Mouse (Mus musculus) heart, embryonic 11.5 days (tissue): ENCODE measurements around the gene Morn5. TPM values are rescaled to one million over a fixed set of nuclear protein-coding genes. Genes with fewer than 3 reads are reported as not detected.

Source experiments
- polyA plus RNA-seq: library from polyadenylated mRNA; unstranded; fragments of >200 nt; fragmentation: Nextera tagmentation; extraction: Ambion mirVana; gene quantifications from 2 replicates; pipeline ENCODE4 v1.2.1, GENCODE M21; 2014

Morn5 gene
- polyA plus RNA-seq, 1 experiment from 2014 or later = 0.23 TPM

Other genes starting within 250 kb of the Morn5 start
- 0.34 and 0.79 TPM in 2 replicates for gene Ttll11, start 69.5 kb upstream of the Morn5 start, polyA plus RNA-seq
- 367 and 380 TPM in 2 replicates for gene Ndufa8, start 52 bp upstream of the Morn5 start, polyA plus RNA-seq
- gene Lhx6, start 56.0 kb downstream of the Morn5 start, polyA plus RNA-seq = 0.87 and 0.97 TPM in 2 replicates
- gene Mrrf, start 86.9 kb downstream of the Morn5 start, polyA plus RNA-seq = 35.3 and 37.2 TPM in 2 replicates
- 53.7 and 62.8 TPM in 2 replicates for gene Rbm18, start 87.3 kb downstream of the Morn5 start, polyA plus RNA-seq
- gene Ptgs1, start 181.0 kb downstream of the Morn5 start, polyA plus RNA-seq = 19.4 TPM in 2 replicates